Mouse (Mus musculus): ENCODE measurements around the gene Gipc1.

Gipc1 gene

DNA sequence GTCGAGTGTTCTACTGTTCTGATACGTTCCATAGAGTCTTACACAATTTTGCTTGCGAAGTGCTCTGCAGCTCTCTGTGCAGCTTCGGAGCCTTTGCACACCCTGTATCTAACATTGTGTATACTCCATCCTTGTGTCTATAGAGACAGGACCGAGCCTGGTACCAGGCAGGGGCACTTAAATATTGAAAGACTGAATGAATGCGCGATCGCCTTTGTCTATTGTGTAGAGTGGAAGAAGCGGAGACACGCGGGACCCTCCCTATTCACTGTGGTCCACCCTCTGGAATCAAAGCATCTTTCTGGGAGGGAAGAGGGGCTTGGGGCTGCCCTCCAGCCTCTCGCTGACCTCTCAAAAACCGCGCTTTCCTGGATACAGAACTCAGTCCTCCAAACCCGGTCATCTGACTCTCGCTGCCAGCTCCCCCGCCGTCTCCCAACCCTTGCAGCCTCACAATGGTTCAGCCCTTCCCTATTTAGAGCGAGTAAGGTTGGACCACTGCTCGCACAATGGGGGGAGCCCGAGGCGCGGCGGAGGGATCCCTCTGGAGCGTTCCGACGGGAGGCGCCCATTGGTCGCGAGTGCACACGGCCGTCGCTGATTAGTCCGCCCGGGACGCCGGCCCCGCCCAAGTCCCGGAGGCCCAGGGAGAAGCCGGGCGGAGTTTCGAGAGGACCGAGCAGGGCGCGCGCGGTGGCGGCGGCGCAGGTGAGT, at the start of gene Gipc1:
Gipc1 (plus strand) TSS at position 648 of the 714 bp plus-strand sequence.
- peak; percentile 98 for DNase-seq (ENCODE audit: low spot score)

DNA sequence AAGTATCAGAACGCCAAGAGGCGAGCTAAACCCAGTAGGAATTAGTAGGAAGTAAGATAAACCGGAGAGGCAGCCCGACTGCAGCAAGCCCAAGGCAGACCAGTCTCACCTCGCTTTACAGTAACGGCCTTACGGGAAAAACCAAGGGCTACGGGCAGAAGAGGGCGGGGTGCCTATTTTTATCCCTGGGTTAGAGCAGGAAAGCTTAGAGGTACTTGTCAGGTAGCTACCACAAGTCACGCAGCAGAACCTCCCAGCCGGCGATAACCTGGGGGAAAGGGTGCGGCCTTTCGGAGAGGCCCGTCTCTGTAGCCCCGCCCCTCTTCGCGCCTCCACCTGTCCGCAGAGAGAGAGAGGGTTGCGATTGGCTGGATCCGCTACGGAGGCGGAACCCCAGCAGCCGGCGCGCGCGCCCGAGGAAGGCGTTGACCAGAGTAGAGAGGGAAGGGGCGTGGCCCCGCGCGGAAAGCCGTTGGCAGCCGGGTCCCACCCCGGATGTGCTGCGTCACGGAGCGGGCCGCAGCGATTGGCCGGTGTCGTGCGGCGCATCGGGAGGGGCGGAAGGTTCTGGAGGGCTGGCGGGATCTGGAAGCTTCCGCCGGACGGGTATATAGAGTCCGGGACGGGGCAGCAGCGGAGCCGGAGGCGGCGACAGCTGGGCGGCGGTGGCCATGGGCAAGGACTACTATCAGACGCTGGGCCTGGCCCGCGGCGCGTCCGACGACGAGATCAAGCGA, 44.6 kb upstream of the Gipc1 start, which contains the start of the genes Tecr and Dnajb1:
Tecr (minus strand) TSS at position 311 of the 737 bp plus-strand sequence.
Dnajb1 (plus strand) TSS at position 533 of the 737 bp plus-strand sequence.
- peak; percentile 99 for DNase-seq (ENCODE audit: low spot score)

DNA sequence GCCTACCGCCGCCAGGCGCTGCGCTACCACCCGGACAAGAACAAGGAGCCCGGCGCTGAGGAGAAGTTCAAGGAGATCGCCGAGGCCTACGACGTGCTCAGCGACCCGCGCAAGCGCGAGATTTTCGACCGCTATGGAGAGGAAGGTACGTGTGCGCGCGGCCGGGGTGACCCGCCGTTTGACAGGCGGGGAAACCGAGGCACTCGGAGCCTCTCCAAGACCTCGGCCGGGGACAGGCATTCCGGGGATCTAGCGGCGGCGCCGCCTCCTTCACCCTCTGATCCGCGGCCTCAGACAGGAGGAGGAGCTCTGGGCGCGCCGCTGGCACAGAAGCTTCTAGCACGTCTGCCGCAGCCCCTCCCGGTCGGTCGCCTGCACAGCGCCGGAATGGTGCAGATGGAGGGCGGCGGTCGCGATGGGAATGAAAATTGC, 44.1 kb upstream of the Gipc1 start:
- DNase-seq (ENCODE audit: low spot score): peak; percentile 82

DNA sequence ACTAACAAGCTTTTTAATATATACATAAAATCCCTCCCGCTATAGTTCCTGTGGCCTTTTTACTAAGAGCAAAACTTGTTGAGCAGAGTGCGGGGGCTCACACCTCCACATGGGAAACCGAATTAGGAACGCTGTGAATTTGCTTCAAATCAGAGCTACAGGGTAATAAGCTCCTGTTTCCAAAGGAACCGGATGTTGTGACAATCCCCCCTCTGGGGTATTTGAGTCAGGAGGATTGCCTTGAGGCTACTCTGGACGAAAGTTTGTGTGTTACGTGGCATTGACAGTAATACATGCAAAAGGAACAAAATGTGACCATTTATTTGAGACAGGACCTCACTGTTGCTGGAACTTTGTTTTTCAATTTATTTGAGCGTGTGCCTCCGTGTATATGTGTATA, 43.4 kb upstream of the Gipc1 start:
- DNase-seq (ENCODE audit: low spot score): no peak

DNA sequence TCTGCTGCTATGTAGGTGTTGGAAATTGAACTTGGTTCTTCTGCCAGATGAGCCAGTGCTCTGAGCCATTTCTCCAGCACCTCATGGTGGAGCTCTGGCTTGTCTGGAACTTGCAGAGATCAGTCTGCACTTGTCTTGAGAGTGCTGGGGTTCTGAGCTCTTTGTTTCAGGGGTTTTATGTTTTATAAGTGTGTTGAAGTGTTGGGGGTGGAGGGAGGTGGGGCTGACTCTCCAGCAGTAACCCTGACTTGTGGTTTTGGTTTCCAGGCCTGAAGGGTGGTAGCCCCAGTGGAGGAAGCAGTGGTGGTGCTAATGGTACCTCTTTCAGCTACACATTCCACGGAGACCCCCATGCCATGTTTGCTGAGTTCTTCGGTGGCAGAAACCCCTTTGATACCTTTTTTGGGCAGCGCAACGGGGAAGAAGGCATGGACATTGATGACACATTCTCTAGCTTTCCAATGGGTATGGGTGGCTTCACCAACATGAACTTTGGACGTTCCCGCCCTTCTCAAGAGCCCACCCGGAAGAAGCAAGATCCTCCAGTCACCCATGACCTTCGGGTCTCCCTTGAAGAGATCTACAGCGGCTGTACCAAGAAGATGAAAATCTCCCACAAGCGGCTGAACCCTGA, 42.8 kb upstream of the Gipc1 start:
- DNase-seq (ENCODE audit: low spot score): no peak

DNA sequence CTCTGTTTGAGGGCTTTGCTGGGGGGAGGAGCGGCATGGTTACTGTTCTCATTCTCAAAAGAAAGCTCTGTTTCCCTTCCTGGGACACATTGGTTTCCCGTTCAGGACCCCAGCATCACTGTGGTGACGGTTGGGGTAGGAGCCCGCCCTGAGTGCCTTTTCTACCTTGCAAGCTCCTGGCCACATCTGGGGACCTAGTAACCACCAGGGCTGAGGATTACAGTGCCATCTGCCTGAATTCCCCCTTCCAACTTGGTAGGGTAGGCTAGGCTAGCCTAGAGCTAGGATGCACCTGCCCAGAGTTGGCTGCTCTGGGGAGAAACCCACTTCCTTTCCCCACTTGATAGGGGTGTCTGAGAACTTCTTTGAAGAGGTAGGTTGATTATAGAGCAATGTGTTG, 40.6 kb upstream of the Gipc1 start:
- DNase-seq (ENCODE audit: low spot score): no peak

DNA sequence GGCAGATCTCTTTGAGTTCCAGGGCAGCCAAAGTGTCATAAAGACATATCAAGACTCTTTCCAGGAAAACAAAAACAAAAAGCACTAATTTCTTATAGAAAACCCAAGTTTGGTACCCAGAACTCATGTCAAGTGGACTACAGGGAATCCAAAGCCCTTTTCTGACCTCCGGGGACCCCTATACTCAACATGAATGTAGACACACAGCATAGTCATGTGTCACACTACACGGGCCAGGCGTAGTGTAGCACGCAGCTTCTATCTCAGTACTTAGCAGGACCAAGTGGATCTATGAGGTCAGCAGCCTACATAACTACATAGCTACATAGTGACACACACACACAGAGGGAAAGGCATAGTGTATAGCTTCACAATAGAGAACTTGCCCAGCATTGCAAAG, 38.8 kb upstream of the Gipc1 start:
- DNase-seq (ENCODE audit: low spot score): no peak

DNA sequence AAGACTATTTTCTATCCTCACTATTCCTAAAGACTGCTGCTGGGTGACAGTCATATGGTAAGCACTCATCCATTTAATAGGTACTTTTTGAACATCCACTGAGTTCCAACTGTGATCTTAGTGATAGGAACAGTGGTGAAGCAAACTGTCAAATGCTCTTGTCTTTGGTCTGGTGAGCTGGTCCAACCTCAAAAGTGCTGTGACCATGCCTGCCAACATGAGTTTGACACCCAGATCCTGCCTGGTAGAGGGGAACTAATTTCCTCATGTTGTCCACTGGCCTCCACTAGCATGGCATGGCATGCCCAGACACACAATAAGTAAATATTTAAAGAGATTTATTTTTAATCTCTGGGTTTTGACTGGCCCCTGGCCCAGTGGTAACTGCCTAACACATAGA, 35.9 kb upstream of the Gipc1 start:
- DNase-seq (ENCODE audit: low spot score): no peak

DNA sequence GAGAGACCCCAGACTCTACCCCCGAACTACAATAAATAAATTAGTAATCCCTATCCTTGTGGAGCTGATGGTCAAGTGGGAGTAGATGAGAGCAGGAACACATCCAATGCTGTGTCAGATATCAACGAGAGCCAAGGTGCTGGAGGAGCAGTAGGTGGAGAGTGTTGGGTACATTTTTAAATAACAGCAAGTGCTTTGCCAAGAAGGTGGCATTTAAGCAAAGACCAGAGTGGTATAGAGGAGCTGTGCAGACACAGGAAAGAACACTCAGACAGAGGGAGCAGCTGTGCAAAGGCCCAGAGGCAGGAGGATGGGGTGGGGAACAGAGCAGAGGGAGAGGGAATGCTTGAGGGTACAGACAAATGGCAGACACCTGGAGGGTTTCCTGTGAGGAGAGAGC, 35.4 kb upstream of the Gipc1 start:
- no peak for DNase-seq (ENCODE audit: low spot score)

DNA sequence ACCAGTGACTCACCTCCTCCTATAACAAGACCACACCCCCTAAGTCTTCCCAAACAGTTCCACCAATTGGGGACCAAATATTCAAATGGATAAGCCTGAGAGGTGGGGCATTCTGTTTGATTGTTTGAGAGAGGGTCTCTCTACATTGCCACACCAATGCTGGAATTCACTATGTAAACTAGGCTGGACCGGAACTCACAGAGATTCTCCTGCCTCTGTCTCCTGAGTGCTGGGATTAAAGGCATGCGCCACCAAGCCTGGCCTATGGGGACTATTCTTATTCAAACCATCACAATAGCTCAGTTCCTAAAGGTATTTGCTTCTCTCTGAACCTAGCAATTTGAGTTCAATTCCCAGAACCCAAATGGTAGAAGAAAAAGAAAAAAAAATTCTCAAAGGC, 33.9 kb upstream of the Gipc1 start:
- DNase-seq (ENCODE audit: low spot score): no peak

DNA sequence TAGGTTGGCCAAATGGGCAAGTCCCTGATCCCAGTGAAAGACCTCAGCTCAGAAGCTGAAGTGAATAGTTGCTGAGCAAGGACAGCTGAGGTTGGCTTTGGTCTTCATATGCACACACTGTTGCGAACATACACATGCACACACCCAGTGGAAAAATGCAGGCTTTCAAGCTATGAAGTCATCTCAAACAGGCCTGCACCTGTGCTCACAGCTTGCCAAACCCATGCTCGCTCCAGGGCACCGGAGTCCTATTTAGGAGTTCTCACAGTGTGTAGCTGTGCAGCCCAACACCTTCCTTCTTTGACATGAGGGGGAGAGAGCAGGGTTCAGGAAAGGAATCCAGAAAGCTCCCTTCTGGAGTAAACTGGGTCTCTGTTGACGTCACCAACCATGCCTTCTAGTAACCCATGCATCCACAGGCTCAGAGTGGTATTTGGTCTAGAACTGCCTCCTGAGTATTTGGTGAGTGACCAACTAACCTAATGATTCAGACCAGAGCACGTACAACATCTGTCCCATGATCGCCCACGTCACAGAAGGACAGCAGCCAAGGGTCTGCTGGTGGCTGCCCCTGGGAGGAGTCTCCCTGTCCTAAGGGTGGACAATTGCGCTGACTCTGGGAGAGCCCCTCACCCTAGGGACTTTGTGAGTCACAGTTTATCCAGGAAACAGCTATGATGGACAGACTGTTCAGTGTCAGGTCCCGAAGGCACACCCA, 32.8 kb upstream of the Gipc1 start:
- no peak for DNase-seq (ENCODE audit: low spot score)

DNA sequence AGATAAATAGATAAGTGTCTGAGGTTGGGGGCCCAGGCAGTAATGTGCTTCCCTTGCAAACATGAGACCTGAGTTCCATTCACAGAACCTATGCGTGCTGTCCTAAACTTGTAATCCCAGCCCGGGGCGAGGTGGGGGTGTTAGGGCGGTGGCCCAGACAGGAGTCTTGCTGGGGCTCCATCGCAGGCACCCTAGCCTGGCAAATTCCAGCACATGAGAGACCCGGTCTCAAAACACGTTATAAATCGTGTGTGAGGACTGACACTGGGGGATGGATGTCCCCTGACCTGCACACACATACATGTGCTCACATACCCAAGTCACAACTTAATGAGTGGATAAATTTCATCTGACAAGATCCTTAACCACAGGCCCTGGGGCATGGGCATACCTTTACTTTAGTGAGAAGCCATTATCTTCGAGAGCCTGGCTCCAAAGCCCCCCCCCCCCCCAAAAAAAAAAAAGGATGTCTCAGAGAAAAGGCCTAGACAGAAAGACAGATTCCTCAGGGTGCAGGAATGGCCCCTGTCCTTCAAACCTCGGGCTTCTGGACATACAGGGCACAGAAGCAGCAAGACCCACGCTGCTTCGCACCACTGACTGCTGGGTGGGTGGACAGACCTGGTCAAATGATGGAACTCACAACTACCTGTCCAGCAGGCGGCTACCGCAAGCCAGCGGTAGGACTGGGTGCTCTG, 30.6 kb upstream of the Gipc1 start:
- DNase-seq (ENCODE audit: low spot score): no peak

DNA sequence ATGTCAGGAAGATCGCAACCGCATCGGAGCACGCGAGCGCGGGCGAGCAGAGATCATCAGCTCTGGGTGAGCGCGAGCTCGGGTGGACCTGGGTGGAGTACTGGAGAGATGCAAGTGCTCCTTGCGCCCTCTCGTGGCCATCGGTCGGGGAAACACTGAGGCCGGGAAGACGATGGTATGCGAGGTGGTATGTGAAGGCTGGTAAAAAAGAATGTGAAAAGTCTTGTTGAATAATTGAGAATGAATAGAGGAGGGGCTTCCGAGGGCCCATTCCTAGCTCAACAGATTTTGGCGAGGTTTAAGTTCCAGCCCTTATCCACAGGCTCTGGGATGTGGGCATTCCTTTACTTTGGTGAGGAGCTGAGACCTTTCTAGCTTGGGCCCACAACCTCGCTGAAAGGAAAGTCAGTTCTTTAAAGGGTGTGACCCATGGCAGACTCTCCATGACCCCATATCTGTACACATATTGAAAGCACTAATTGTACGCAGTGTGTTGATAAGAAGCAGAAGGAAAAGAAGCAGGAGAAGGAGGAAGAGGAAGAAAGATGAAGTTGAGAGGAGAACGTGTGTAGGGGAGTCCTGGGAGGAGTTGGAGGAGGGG, 30.0 kb upstream of the Gipc1 start:
- peak; percentile 91 for DNase-seq (ENCODE audit: low spot score)

DNA sequence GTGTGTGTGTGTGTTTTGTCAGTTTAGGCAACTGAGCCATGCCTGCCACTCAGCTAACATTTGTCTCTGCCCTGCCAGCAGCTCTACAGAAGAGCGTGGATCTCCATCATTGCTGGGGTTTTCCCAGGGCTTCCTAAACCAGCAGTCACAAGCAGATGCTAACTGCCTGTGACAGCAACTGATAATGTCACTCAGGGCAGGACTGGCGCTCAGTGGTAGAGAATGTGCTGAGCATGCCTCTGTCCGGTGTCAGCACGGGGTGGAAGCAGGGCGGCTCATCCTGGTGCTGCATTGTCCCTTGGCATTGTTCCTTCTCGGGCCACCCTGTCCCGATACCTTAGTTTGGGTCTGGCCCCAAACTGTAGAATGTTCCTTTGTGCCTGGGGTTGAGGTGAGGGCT, 28.9 kb upstream of the Gipc1 start:
- no peak for DNase-seq (ENCODE audit: low spot score)

DNA sequence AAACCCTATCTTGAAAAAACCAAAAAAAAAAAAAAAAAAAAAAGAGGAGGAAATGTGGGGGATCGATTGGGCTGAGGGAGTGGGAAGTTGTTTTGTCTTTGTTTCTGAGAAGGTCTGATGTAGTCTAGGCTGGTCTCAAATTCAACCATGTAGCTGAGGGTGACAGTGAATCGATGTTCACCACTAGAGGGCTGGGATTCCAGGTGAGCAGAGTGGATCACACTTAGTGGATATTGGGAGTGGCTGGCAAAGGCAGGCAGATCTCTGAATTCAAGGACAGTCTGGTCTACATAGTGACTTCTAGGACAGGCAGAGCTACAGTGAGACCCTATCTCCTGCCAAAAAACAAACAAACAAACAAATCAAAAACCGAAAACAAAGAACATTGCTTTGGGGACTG, 27.7 kb upstream of the Gipc1 start:
- DNase-seq (ENCODE audit: low spot score): peak; percentile 63

DNA sequence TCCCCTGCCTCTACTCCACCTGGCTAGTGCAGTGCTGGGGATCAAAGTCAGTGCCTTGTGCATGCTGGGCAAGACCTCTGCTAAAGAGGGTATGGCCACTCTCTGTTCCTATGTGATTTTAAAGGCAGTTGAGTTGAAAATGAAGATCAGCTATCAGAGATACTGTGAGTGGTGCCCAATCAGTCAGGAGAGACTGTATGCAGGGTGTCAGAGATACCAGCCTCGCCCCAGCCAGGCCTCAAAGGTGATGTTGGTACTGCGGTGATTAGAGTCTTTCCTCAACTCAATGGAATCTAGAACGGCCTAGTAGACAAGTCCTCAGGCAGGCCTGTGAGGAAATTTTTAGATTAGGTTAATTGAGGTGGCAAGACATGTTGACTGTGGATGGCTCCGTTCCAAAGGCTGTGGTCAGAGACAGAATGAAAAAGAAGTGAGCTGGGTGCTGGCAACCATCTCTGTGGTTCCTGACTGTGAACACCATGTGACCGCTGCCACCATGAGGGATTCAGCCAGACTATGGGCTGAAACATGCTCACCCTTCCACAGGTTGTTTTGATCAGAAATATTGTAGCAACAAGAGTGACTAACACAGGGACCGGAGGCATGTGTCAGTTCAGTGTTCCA, 26.7 kb upstream of the Gipc1 start:
- DNase-seq (ENCODE audit: low spot score): no peak

DNA sequence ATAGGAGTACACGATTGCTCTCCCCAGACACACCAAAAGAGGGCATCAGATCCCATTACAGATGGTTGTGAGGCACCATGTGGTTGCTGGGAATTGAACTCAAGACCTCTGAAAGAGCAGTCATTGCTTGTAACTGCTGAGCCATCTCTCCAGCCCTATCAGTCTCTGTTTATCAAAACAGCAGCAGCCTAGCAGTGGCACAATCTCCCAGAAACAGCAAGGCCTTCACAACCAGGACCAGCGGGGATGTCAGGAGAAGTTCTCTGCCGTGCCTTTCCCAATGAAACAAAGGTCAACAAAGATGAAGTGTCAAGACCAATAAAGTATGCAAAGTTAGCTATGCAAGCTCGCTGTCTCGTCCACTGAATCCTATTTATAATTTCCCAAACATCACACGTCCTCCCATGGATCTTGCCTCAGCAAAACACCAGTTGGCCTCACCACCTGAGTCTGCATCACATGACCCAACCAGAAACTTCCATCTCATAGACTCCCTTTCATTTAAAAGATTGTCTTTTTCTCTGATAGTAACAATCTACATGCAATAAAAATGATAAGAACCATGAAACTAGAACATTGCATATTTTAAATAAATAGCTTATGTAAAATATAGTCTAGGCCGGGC, 20.3 kb upstream of the Gipc1 start:
- DNase-seq (ENCODE audit: low spot score): no peak

DNA sequence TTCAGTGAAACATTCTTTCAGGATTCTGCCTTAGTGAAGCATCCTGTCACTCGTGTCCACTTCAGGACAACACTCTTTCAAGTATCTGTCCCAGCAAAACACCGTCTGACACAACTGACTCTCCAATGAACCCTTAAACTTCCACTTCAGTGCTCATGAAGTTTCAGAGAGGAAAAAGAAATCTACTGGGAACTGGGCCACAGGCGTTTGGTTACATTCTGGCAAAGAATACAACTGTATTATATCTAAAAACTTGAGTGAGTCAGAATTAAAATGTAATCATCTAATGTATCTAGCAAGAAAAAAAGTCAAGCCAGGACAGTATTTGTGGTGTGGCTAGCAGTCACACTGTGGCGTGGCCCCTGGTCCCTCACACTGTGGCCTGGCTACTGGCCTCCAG, 13.6 kb upstream of the Gipc1 start:
- no peak for DNase-seq (ENCODE audit: low spot score)

DNA sequence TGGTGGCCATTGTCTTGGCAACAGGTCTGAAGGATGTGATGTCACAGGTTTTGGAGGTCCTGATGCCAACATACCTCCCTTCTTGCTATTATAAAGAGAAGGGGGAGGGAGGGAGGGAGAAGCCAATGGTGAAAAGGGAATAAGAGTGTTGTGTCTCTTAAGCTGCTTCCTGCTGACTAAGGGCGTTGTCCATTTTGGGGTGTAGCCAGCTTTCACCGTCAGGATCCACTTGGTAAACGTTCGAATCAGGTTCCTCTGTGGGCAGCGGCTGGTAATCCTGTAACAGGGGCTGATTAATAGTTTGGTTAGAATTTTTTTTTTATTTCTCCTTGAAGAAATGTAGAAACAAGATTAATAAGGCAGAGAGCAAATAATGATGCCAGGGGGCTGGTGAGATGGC, 12.8 kb upstream of the Gipc1 start:
- DNase-seq (ENCODE audit: low spot score): no peak

DNA sequence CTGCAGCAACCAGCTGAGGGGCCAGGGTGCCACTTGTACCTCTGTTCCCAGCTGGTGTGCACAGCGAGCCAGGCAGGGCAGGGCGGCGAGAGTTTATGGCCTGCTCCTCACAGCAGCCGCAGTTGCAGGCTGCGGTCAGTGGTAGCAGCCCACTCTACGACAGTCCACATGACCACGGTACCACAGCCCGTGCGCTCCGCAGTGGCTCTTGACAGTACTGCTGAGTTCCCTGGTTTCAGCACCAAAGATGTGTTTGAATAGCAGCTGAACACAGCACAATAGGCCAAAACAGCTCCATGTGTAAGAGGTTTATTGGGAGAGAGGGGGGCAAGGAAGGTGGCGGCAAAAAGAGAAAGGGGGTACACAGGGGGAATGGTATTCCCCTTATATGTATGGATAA, 5.0 kb upstream of the Gipc1 start:
- DNase-seq (ENCODE audit: low spot score): no peak
